Mouse (Mus musculus) adrenal gland (tissue): Measurements from ENCODE around the gene H2al1n.
"Not testable (repeated sequence)": the region's sequence is repeated elsewhere in the genome, so short reads cannot be mapped to it uniquely, and the experiment has no call there.

Source experiments
- intact Hi-C: fragments of 180-260 bp; cut with DNase I; formaldehyde crosslinking; loops from one replicate; pipeline ENCODE4 v1.15.1; 2025
- long read RNA-seq, 2 experiments: library from polyadenylated mRNA; unstranded; transcript quantifications; one replicate each; pipeline ENCODE4 v2.0.0; 2020; ENCODE audit warnings: borderline replicate concordance in 1 of 2; ENCODE audit not compliant: insufficient replicate concordance in 1 of 2

H2al1n gene
- long read RNA-seq, experiment 1 = 0 reads
- long read RNA-seq, experiment 2 = 0 reads

DNA sequence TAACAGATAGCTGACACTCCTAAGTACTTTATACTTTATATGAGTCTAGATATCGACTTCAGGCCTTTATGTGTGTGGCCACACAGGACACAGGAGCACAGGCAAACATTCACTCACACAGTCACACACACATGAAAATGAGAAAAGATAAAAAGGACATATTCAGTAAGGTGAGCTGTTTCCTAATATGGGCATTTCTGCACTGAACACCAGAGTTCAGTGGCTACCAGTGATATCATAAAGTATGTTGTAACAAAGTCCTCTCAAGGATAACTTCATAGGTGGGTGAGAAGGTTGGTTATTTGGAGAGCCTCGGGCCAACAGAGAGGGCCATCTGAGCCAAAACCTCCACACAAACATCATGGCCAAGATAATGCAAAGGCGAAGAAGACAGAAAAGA is at the start of gene H2al1n:
Gene H2al1n, plus strand, starts transcription at position 301 of the 400 bp plus-strand sequence.
- intact Hi-C loops = not testable (repeated sequence)

DNA sequence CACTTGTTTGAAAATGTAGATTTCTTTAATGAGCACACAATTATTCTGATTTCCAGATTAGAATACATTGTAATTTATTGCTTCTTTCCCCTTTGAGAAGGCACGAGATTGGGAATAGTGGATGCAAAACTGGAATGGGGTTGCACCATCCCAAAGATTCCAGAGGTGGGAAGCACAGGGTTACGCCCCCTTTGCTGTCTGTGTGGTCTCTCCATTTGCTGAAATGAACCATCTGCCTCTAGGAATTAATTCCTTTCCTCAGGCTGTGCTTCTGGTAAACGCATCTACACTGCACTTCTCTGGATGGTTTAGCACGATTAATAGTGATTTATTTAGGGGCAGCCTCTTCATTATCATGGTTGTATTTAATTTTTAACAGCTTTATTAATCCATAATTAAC is 11.7 kb upstream of the H2al1n start:
- intact Hi-C loops = no loop called here

DNA sequence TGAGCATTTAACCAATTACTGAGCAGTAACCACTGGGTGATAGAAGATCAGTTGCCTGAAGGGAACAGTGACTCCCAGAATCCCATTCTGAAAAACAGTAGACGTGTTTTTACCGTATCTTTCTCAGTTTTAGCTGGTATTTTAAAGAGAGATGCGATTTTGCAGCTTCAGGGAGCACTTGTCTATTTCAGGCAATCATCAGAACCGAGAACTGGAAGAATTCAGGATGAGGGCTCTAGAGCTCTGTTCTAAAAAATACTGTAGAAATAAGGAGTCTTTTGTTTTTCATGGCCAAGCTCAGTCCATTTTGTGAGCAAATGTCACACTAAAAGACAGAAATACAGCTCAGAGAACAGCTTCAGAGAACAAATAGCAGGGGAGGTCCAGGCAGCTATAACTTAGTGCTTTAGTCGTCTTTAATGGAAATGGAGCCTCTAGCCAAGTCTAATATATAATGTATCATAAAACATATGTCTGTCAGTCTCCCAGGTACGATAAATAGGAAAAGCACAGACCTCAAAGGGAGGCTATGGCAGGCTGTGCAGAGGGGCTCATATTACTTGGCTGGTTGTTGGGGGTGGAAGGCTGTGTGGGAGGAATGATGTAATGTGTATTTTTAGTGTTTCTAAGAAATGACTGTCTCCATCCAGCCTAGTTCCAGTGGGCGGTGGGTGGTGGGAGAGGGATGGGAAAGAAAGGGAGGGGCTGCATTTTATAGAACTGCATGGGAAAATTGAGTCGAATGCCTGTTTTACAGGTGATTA is 4.7 kb upstream of the H2al1n start:
- intact Hi-C loops = no loop called here

DNA sequence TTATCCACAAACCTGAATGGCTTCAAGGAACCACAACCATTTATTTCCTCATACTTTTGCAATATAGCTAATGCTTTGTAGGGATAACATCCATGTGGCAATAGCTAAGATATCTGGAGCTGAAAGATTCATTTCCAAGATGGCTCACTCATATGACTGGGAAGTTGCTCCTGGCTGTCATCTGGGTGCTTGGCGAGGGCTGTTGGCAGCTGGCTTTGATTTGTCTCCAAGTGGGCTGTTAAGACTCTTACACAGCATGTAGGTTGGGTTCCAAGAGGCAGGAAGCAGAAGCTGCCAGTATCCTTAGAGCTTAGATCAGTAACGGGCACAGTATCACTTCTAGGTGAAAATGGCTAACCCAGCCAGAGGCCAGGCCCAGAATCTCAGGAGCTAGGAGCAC is 18.3 kb downstream of the H2al1n start:
- intact Hi-C loops = no loop called here

DNA sequence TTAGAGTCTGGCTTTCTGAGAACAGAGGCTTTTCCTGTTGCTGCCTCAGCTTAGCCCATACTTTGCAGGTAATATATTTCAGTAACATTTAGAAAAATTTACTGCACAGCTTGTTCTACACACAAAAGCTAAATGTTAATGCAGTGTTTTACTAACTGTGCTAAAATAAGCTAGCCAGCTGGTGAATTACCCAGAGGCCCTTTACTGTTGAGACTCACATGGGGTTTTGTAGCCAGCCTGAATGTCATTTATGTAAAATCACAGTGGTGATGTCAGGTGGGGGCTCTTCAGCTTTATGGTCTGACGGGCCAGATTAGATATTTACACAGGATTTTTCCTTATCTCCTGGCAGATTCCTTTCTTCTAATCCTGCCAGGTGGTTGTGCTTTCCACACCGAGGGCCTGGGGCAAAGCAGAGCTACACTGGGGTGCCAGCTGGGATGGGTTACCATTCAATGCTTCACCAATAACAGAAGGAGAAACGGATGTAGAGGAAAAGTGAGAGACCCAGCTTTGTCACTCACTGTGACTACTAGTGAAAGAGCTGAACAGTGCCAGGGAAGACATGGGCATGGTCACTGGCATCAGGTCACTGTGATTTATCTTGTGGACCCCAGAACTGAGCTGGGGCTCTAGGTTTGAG is 48.8 kb downstream of the H2al1n start:
- intact Hi-C loops = no loop called here
